Mouse (Mus musculus) kidney, postnatal 14 days (tissue): ENCODE measurements around the gene Hsp90ab1.
A peak's percentile ranks its signal among the peaks of the same experiment; 100 is the strongest.

Experiments
- DNase-seq: peaks from one replicate; pipeline ENCODE4 v3.0.0; 2022; ENCODE audit warnings: mixed read lengths

Gene Hsp90ab1

DNA sequence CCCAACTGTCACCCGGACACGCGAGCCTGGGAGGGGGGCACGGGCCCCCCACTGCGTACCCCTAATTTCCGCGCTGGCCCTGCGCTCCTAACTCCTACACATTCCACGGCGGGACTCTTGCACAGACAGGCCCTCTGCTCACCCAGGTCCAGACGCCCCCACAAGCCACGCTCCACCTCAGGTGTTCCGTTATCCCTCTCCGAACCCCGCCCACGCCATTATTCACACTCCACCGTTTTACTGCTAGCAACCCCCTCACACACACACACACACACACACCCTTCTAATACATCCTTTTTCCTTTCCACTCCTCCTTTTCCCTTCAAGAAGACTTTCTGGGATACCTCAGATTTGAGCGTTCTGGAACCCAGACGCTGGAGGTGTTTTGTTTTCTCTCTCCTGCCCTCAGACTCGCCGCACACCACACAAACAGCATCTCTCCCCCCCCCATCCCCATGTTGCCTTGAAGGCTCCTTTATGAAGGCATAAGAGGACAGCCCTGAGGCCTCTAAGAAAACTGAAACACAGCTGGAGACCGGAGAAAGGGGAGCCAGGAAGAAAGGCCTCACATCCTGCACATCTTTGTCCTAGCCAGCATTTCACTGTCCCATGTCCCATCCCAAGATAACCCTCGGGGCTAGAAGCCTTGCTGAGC is 22.8 kb upstream of the Hsp90ab1 start:
- no peak for DNase-seq

DNA sequence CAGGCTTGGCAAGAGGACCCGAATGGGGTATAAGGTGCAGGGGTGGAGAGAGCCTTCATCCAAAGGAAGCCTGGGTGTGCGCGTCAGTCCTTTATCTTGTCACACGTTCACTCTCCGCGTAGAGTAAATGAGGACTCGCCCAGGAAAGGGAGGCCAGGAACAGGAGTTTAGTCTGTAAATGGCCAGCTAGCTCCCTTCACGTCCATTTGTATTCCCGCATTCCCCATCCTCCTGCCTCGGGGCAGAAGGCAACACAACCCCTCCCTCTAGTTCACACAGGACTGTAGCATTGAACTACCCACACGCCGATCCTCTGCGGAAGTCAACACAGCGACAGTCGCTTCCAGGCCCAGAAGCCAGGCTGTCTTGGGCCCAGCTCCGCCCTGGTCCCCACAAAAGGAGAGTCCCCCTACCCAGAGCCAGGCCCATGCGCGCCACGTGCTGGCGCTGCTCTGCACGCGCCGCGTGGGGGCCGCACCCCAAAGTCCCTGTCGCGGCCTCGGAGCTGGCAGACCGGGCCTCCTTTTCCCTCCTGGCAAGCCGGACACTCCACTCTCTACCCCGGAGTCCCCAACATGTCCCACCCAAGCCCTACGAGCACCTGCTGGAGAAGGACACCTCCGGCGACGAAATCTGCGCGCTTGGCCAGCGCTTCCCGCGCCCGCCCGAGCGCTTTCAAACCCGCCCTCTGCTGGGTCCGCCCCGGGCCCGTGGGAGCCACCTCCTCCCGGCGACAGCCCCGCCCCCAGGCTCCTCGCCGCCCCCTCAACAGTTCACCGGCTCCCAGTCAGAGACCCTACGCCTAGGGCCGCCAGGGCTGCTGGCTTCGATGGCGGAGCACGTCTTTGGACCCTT is 22.0 kb upstream of the Hsp90ab1 start:
- peak; percentile 90 for DNase-seq

DNA sequence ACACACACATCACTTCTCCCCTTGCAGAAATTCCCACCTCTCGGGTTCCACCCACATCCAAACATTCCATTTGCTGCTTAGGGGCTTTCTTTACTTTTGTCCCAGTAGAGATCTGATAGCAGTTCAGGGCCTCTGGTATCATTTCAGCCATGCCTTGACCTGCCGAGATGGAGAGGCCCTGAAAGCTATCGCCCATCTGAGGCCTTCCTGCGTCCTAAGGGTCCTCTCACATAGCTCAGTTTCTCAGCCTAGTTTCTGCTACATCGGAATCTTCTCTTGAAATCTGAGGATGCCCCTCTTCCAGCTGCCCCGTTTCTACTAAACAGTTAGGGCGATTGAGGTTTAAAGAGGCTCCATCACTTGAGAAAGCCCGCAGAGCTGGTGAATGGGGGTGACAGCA is 21.1 kb upstream of the Hsp90ab1 start:
- DNase-seq = no peak

DNA sequence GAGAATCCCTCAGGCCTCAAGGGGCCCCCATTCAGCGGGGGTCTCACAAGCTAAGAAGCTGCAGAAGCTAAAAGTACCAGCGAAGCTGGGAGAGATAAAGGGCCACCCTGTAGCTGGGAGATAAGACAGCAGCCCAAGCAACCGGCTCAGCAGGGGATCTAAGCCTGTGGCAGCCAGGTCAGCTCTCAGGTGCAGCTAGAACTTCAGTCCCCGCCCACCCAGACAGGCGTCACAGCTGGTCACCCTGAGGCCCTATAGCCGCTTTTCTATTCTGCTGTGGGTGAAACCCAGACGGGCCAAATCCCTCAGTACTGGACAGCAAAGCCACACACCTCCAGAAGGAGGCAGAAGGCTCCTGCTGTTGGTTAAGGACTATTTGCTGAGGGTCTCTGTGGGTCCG is 20.4 kb upstream of the Hsp90ab1 start:
- DNase-seq = peak; percentile 51

DNA sequence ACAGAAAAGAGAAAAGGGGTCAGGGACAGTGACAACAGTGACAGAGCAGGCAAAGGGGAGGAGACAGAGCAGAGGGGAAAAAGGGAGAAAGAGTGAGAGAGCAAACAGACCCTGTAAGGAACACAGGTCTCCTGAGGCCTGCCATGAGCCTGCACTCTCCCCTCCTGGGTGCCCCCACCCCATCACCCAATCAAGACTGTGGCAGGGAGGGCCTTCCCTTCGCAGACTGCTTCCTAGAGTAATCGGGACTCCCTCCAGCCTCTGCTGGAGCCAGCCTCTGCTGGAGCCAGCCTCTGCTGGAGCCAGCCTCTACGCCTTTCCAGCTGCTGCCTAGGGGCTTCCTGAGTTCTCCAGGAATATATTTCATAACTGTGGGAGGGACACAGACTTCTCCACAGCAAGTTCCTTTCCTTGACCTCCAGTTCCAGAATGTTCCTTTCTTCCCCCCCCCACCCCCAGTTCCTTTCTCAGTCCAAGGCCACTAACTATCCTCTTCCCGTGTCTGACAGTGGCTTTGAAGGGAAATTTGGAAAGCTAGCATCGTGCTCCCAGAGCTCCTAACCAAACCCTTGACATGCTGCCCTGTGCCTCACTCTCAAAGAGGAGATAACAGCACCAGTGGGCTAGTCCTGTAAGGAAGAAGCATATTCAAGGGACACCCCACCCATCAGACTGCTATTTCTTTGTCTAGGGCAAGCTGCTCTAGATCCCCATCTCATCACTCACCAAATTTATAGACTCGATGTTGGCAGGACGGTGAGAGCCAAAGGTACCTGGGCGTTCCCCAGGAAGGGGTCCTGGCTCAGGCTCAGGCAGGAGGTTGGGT is 19.7 kb upstream of the Hsp90ab1 start:
- DNase-seq = peak; percentile 76

DNA sequence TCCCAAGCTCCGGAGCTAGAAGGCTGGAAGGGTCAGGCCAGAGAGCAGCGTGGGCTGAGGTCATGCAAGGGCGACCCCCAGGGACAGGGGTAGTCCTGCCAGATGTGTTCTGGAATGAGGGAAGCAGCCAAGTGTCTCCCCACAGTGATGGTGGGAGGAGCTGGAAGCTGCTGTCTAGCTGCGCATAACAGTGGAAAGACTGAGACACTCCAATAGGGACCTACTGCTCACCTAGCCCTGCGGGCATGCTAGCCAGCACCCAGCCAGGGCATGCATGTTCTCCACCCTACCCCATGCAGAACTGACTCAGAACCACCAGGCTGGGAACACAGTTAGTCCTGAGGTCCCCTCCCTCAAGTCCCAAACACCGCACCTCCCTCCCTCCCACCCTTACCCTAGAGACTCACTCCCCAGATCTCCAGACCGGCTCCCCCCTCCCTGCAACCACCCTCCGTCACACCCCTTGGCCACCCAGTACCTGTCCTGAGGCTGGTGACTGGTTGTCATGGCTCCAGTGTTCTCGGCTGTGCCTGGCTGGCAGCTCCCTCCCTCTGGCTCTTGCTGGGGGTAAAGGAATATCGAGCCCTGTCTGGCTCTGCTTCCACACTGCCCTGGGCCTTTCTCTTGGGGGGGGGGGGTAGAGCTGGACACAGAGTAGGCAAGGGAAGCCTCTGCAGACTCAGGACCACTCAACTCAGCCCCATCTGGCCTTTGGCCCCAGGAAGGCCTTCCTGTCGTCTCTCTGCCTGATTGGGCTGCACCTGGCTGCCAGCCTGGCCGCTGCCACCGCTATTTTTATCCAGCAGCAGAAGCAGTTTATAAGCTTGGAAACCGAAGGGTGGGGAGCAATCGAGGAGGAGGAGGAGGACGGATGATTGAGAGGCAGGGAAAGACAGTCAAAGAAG is 18.9 kb upstream of the Hsp90ab1 start:
- peak; percentile 69 for DNase-seq

DNA sequence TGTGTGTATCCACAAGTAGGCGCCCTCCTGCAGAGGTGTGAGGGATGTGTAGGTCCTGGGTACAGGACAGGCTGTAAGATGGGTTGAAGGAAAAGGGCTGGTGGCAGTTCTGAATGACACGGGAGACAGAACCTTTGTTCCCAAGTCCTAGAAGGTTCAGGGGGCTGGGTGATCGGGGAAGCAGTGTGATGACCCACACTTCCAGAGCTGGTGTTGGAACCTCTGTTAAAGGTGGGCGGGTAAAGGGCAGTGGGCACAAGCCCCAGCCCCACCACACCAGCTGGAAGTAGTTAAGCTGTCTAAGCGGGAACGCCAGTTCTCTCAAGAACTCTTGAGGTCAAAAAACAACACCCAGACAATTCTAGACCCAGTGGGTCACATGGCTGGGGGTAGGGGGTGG is 17.3 kb upstream of the Hsp90ab1 start:
- DNase-seq = no peak

DNA sequence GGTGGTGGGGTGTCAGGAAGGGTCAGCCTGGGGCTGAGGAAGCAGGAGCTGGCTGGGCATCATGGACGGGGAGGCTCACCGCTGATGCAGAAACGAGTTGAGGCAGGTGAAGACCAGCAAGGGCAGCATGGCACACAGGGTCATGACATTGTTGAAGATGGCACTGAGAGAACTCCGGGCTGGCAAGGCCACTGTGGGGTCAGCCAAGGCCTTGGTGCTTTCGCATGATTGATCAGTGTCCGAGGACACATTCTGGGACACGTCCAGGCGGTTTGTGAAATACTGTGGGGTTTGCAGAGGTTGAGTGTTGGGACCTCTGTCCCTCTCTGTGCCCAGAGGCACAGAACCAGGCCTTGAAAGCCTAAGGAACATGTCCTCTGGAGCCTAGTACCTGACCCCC is 16.8 kb upstream of the Hsp90ab1 start:
- DNase-seq = no peak

DNA sequence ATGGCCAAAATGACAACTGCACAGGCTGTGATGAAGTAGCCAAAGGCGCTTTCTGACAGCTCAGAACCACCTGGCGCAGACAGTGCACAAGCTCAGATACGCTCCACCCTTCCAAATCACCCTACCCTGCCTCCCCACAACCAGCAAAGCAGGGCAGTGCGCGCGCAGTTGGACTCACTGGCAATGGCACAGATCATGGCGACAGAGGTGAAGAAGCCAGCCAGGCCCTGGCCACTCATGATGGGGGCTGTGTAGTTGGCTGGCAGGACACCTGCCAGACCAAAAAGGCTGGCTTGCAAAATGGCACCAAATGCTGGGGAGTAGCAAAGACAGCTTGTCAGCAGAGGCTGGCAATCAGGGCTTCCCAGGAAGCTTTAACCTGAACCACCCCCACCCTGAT is 16.2 kb upstream of the Hsp90ab1 start:
- DNase-seq = no peak

DNA sequence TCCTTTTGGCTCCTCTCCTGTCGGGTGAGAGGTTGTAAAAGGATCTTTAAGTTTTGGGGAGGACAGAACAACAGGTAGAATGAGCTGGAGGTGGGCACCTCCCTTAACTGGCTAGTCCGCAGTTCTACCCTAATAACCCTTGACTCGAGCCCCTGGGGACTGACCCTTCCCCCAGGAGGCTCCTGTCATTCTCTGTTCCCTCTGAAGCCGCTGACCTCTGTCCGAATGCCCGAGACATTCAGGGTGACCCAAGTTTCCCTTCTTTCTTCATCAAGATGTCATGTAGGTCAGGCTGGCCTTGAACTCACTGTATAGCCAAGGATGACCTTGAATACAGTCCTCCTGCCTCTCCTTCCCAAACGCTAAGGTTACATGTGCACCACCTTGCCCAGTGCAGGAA is 15.3 kb upstream of the Hsp90ab1 start:
- no peak for DNase-seq

DNA sequence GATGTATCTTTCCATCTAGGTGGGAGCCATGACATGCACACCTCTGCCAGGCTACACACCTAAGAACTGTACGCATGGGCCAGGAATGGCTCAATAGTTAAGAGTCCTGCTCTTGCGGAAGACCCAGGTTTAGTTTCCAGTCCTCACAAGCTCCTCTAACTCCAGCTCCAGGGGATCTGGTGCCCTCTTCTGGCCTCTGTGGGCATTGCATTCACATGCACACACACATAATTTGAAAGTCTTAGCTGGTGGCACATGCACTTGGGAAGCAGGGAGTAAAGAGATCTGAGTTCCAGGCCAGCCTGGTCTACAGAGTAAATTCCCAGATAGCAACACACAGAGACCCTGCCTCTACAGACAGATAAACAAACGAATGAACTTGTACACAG is 13.4 kb upstream of the Hsp90ab1 start:
- DNase-seq = no peak

DNA sequence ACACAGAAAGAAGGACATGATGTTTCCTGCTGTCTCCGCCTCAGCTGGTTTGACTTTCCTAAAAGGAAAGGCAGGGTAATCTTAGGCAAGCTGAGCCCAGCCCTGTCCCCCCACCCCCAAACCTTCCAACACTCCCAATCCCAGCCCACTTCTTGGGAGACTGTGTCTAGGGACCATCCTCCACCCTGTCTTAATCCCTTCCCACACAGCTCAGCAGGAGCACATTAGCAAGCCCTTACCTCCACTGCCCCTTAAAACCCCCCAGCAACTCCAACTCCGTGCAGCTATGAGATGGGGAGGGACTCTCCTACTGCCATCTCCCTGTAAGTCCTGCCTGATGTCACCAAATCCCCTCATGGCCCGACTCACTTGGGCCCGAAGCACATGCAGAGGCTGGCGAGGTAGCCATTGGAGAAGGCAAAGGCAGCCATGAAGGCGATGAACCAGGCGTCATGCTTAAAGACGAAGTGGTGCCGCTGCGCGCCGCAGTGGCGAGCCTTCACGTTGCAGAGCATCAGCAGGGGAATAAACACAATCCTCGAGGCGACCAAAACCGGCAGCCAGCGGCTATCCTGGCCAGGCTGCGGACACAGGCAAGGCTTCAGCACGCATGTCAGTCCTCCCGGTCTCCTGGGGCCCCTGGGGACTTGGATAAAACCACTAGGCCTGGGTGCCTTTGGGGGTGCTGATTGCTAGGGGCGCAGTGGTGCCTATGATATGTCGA is 12.8 kb upstream of the Hsp90ab1 start:
- no peak for DNase-seq

DNA sequence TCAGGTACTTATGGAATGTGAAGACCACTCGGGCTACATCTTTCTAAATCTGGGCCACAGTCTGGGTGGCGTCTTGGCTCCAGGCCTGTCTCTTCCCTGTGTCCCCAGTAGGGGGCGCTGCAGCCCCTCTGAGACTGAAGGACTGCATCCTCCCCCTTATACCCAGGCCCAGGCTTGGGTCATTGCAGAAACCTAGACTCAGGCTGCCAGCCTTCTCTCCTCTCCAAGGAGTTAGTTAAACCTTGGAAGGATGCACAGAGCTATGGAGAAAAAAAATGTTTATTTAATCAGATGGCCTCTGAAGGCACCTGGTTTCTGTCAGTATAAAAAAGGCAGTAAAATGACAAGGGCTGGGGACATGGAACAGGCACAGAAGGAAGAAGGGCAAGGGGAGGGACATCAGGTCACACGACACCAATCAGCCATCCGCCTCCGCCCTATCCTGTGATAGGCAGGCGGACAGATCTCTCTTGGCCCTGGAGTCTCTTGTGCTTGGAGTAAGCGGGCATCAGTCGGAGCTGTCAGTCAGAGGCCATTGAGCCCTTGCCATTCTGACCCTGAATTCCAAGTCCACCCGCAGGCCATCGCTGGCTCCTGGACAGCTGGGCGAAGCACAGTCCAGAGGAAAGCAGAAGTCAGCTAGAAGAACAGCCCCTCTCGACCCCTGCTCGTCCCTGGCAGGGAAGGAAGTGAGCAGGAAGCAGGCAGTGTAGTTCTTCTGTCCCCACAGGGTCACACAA is 12.0 kb upstream of the Hsp90ab1 start:
- DNase-seq = peak; percentile 82

DNA sequence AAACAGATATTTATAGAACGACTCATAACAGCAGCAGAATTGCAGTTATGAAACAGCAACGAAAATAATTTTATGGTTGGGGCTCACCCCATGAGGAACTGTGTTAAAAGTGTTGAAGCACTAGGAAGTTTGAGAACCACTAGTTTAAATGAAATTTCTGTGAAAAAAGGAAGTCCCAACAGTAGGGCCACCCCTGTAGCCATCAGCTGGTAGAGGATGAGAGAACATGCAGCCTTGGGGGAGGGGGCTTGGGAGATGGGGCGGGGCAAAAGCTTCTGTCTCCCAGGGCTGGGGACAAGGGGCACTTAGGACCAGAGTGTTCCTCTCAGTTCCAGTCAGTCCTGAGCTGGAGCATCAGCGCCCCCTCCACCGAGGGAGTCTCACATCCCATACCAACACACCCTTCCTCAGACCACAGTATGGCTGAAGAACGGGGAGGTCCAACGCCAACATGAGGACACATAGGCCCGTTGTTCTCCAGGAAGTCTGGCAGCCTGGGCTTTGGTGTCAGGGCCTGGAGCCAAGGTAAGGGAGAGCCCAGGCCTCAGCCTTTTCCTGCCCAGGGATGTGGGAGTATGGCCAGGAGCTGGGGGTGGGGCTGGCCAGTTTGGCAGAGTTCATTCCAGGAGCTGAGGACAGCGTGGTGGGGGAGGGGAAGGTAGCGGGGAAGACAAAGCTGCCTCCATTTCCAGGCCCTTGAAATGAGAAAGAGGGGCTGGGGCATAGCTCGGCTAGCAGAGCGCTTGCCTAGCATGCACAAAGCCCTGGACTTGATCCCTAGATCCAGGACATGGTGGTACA is 11.2 kb upstream of the Hsp90ab1 start:
- DNase-seq = peak; percentile 91

DNA sequence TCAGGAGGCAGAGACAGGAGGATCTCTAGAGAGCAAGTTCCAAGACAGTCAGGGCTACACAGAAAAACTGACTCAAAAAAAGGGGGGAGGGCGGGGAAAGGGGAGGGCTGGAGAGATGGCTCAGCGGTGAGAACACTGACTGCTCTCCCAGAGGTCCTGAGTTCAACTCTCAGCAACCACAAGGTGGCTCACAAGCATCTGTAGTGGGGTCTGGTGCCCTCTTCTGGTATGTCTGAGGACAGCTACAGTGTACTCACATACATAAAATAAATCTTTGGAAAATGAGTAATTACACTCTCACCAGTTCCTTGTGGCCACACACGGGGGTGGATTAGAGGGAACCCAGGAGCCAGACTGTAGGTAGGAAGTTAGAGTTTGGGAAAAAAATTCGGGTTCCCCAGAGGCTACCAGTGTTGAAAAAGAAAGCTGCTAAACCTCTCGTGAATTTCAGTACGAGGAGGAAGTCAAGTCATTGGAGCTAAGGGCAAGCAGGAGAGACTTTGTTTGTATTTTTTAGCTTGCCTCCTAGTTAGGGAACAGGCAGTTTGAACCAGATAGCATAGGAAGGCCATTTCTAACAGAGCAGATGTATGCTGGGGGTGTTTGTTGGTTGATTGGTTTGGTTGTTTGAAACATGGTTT is 9.8 kb upstream of the Hsp90ab1 start:
- no peak for DNase-seq

DNA sequence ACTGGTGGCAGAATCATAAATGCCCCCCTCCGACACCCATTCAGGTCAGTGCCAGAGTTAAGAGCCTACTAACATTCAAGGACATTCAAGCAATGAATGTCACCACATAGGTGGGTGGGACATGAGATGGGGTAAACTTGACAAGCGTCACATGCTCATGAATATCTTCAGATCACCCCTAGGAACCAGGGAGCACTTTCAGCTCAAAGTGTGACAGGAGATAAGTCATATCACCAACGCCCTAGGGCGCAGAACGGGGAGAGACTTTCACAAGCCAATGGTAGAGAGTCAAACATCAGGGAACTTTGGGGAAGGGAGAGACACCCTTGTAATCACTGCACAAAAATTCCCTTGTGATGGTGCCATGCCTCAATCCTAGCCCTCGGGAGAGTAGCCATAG is 9.1 kb upstream of the Hsp90ab1 start:
- DNase-seq = no peak

DNA sequence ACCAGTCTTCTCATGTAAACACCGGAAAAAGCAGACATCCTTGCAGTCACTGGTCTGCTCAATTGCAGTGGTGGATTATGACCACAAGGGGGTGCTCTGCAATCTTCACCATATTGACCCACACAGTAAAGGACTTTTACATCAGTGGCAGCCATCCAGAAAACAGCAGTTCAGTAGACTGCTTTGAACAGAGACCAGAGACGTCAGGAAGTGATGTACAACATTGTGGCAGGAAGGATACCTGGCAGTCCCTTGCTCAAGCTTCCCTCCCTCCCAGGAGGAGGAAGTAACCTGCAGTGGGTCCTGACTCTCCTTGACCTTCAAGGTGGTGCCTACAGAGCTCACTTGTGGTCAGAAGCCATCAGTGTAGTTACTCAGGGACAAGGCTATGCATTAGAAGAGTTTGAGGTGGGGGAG is 8.5 kb upstream of the Hsp90ab1 start:
- DNase-seq = peak; percentile 85

DNA sequence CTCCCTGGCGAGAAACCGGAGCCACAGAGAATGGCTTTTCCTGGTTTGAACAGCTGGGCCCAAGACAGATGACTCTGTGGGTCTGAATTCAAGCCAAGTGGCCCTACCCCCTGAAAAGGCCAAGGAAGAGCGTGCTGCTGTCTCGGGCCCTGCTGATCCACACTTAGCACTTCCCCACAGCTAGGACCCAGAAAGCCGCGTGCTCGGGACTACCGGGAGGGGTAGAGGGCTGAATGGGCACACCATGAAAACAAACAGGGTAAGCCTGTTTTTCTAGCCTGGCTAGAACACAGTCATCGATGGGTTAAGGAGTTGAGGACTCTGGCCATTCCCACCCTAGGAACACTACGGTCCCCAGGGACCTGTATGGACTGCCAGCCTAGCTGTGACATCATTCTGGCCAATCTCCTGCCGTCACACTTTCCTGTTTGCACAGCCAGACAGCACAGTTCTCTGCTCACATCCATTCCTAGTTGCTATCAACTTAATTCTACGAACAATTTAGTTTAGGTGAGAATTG is 7.9 kb upstream of the Hsp90ab1 start:
- peak; percentile 71 for DNase-seq

DNA sequence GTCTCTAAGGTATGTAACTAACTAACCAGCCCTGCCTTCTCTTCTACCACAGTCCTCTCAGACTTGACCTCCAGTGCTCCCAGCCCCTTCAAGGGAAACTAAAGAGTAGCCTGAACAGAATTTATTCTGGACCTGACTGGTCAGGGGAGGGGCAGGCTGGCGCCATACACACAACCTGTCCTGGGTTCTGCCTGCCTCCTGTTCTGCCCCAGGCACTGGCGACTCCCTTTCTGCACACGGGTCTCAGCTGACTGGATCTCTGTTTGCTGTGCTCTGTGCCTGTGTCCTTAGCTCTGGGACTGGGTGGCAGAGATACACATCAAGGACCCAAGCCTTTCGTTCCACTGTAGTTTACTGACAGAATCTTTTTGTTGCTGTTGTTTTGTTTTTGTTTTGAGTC is 6.5 kb upstream of the Hsp90ab1 start:
- DNase-seq = peak; percentile 67
